Mouse (Mus musculus) limb, embryonic 14.5 days (tissue): ENCODE measurements around the gene Glra1. TPM values are rescaled to one million over a fixed set of nuclear protein-coding genes. Genes with fewer than 3 reads are reported as not detected.

Experiments used
- ATAC-seq: fragments of 200-750 bp; cut with Nextera tagmentation; 2 replicates; pipeline ENCODE4 v1.8.0; 2017; ENCODE audit warnings: low read depth, moderate number of reproducible peaks, moderate TSS enrichment; ENCODE audit not compliant: low FRiP score
- DNase-seq: peaks from one replicate; pipeline ENCODE4 v3.0.0-alpha.2; 2015; ENCODE audit warnings: low spot score
- H3K27ac ChIP-seq: fragments of 300-500 bp; sonication (generic); replicated peaks from 2 replicates; pipeline ENCODE4 v1.5.1; 2014; ENCODE audit warnings: low read depth, mild to moderate bottlenecking, low read length, moderate library complexity, mixed read lengths
- H3K27me3 ChIP-seq: fragments of 300-500 bp; sonication (generic); 2 replicates; pipeline ENCODE4 v1.6.1; 2014; ENCODE audit warnings: low read length, mixed read lengths; ENCODE audit not compliant: control insufficient read depth, insufficient read depth
- H3K36me3 ChIP-seq: fragments of 300-500 bp; sonication (generic); 2 replicates; pipeline ENCODE4 v1.6.1; 2014; ENCODE audit warnings: mild to moderate bottlenecking, low read length, moderate library complexity, mixed read lengths; ENCODE audit not compliant: control insufficient read depth, insufficient read depth
- H3K4me1 ChIP-seq: fragments of 300-500 bp; sonication (generic); 2 replicates; pipeline ENCODE4 v1.6.1; 2014; ENCODE audit warnings: antibody characterized with exemption, low read length, mixed read lengths; ENCODE audit not compliant: control insufficient read depth, insufficient read depth
- H3K4me2 ChIP-seq: fragments of 300-500 bp; sonication (generic); replicated peaks from 2 replicates; pipeline ENCODE4 v1.6.1; 2014; ENCODE audit warnings: low read depth, mild to moderate bottlenecking, low read length, moderate library complexity; ENCODE audit not compliant: severe bottlenecking
- H3K4me3 ChIP-seq: fragments of 300-500 bp; sonication (generic); replicated peaks from 2 replicates; pipeline ENCODE4 v1.5.1; 2014; ENCODE audit warnings: low read length
- H3K9ac ChIP-seq: fragments of 300-500 bp; sonication (generic); 2 replicates; pipeline ENCODE4 v1.6.1; 2014; ENCODE audit warnings: mild to moderate bottlenecking, low read depth, low read length, moderate library complexity; ENCODE audit not compliant: severe bottlenecking
- H3K9me3 ChIP-seq: fragments of 300-500 bp; sonication (generic); 2 replicates; pipeline ENCODE4 v1.6.1; 2016; ENCODE audit warnings: low read length; ENCODE audit not compliant: control insufficient read depth
- POLR2A ChIP-seq: fragments of 200-500 bp; IDR thresholded peaks from 2 replicates; pipeline ENCODE4 v1.8.0; 2012; ENCODE audit warnings: inconsistent platforms, mild to moderate bottlenecking, moderate library complexity, borderline replicate concordance; ENCODE audit not compliant: insufficient read depth, insufficient read length; ENCODE audit errors: extremely low read depth
- WGBS: fragments of 180-500 bp; shearing (Covaris S2); extraction: QIAGEN DNeasy Blood & Tissue Kit; methylation state at CpG from one replicate; pipeline ENCODE4 v1.1.7; 2014; 5-methylcytosine and 5-hydroxymethylcytosine counted together
- polyA plus RNA-seq, 2 experiments: library from polyadenylated mRNA; depleted of rRNA in 1 of 2; stranded (reverse) in 1 of 2; unstranded in 1 of 2; fragments of >200 nt; fragmentation: Nextera tagmentation in 1 of 2; extraction: Ambion mirVana in 1 of 2; gene quantifications; 2 replicates each; pipeline versions ENCODE4 v1.2.1 to v1.2.3; 2012 to 2014

Gene Glra1
- polyA plus RNA-seq, 2 experiments, result 0.03 TPM; not detected in 1

DNA sequence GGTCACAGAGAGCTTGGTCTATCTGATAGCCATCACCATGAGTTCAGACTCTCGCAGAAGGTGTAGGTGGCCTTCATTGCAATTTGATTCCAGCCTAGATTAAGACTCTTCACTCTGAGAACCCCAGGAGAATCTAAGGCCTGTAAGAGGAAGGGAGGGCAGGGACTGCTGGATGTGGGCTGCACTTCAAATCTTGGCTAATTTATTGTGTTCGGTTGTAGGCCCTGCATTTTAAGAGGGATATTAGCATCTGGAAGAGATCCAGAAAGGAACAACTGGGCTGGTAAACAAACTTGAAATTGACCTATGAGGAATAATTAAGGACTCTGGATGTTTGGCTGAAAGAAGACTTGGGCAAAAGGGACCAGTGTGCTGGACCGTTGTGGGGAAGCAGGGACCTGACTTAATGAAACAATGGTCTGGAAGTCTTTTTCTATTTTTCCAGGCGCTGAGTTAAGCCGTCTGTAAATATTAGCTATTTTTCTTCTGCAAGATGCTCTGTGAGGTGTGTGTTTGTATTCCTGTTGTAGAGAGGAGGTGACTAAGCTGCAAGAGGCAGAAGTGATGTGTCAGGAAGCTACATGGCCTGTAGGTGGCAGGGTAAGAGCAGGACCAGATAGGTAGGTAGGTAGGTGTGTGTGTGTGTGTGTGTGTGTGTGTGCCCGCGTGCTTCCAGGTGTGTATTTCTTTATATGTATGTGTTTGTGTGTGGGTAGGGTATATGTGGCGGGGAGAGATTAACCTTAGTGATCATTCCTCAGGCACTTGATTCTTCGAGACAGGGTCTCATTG is 18.4 kb downstream of the Glra1 start:
- no peak for TF ChIP-seq POLR2A
- no peaks in the 10 kb centered on the region for H3K9me3 ChIP-seq
- no peak overlapping the region for H3K4me2 ChIP-seq
- ATAC-seq, result no peak
- no peaks in the 10 kb centered on the region for H3K36me3 ChIP-seq
- DNase-seq, result no peak
- H3K27me3 ChIP-seq, result no peaks in the 10 kb centered on the region
- no peak overlapping the region for H3K9ac ChIP-seq
- no peaks in the 10 kb centered on the region for H3K4me1 ChIP-seq
- no peak overlapping the region for H3K27ac ChIP-seq
- no peak overlapping the region for H3K4me3 ChIP-seq
- WGBS, result 77% methylated on average over 9 of the region's 9 CpGs

DNA sequence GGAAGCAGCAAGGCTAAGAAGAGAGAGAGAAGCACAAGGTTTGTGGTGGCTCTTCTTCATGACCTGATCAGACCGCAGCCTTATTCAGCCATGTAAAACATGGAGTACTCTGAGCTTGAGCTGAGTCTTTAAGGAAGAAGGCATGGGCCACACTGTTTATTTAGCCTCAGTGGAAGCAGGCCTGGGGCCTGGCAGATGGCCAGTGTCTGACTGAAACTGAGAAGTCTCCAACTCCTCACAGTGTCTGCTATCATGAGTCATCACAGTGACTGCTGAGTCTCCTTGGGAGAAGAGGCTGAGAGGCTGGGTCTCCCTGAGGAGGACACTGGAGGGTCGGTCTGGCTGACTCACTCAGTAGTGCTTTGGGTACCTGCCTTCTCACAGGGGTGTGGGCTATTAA is 33.6 kb downstream of the Glra1 start:
- peak; percentile 13 for DNase-seq
- ATAC-seq, result no peak
- no peak for TF ChIP-seq POLR2A
- H3K9me3 ChIP-seq, result no peaks in the 10 kb centered on the region
- H3K27me3 ChIP-seq, result no peaks in the 10 kb centered on the region
- no peak overlapping the region for H3K4me2 ChIP-seq
- H3K4me1 ChIP-seq, result no peaks in the 10 kb centered on the region
- H3K9ac ChIP-seq, result no peak overlapping the region
- no peak overlapping the region for H3K27ac ChIP-seq
- no peaks in the 10 kb centered on the region for H3K36me3 ChIP-seq
- 83% methylated on average over 2 of the region's 2 CpGs for WGBS
- H3K4me3 ChIP-seq, result no peak overlapping the region

DNA sequence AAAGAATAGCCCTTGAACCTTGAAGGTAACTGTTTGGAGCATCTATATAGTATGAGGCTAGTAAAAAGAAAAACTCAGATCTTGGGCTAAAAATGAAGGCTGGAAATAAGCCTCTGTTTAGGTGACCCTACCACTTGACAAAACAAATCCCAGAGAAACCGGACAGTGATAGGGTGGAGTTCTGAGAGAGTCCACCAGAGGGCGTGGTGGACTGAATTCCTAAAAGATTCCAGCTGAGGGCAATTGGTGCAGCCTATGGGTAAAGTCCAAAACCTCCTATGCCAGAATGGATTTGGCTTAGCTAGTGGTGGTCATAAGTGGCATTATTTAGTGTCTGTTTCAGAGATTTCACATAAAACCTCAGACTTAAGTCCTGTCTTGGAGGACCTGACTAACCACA is 36.9 kb downstream of the Glra1 start:
- no peak for ATAC-seq
- no peak for TF ChIP-seq POLR2A
- peaks cover 3% of the 10 kb centered on the region; the same call in 1 of the 2 replicates for H3K4me1 ChIP-seq
- 37% methylated on average over 2 of the region's 2 CpGs for whole genome bisulfite sequencing
- DNase-seq, result no peak
- no peak overlapping the region for H3K4me3 ChIP-seq
- no peak overlapping the region for H3K27ac ChIP-seq
- H3K9ac ChIP-seq, result no peak overlapping the region
- H3K4me2 ChIP-seq, result no peak overlapping the region
- no peaks in the 10 kb centered on the region for H3K9me3 ChIP-seq
- H3K27me3 ChIP-seq, result no peaks in the 10 kb centered on the region
- no peaks in the 10 kb centered on the region for H3K36me3 ChIP-seq

DNA sequence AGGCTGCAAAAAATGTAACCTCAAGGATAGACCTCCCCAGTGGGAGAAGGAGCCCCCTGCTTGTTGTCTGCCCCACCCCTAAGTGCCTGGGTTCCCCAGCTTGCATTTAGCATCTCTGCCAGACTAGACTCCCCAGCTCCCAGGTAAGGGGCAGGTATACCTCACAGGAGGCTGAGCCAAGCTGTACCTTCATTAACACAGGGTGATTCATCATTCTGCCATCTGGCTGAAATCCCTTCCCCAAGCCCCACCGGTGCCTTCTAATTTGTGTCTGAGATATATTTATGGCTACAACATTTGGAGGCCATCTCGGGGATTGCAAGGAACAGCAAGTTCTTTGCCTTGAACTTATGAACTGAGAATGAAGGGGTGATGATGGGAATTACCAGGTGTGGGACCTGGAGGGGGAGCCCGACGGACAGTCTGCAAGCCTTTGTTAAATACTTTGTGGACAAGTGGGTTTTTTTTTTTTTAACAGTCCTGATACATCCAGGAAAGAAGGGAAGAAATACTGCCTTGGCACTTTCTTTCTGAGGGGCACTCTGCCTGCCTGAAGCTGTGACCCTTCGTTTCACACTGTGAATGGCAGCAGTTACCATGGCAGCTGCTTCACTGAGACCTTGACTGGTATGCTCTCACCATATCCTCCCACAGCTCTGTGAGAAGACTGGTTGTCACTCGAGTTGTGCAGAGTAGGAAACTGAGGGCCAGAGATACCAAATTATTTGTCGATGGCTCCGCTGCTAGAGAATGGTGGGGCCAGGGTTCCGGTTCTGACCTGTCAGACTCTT is 41.5 kb downstream of the Glra1 start:
- DNase-seq (no peak), ATAC-seq (no peak)
- Histone ChIP-seq H3K9ac (no peak overlapping the region), H3K27me3 (no peaks in the 10 kb centered on the region), H3K27ac (no peak overlapping the region), H3K36me3 (no peaks in the 10 kb centered on the region), H3K4me3 (no peak overlapping the region), H3K4me2 (no peak overlapping the region), H3K4me1 (peaks cover 3% of the 10 kb centered on the region; the same call in 1 of the 2 replicates), H3K9me3 (no peaks in the 10 kb centered on the region)
- TF ChIP-seq POLR2A, result no peak
- whole genome bisulfite sequencing, result 48% methylated on average over 9 of the region's 9 CpGs

DNA sequence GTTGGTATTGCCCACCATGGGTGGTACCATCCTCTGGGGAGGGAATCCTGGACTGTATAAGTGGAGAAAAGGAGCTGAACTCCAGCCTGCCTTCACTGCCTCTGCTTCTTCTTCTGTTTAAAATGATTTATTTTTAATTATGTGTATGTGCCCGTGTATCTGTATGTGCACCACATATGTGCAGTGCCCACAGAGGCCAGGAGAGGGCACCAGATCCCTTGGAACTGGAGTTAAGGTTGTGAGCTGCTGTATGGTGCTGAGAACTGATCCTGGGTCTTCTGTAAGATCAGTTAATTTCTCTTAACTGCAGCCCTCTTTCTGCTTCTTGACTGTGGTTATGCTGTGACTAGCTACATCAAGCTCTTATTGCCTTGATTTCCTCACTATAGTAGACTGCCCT is 62.3 kb downstream of the Glra1 start:
- WGBS, result 78% methylated on average over 1 of the region's 1 CpGs
- Histone ChIP-seq H3K9ac (no peak overlapping the region), H3K4me1 (no peaks in the 10 kb centered on the region), H3K36me3 (no peaks in the 10 kb centered on the region), H3K9me3 (no peaks in the 10 kb centered on the region), H3K27me3 (no peaks in the 10 kb centered on the region), H3K4me3 (no peak overlapping the region), H3K4me2 (no peak overlapping the region), H3K27ac (no peak overlapping the region)
- no peak for DNase-seq
- ATAC-seq, result no peak
- TF ChIP-seq POLR2A, result no peak
